Mouse (Mus musculus) mature B cell (primary cell): ENCODE measurements around the gene Ston2.

Source experiments
- in situ Hi-C: fragments of 300-500 bp; cut with MboI; formaldehyde crosslinking; loops from 2 replicates; pipeline ENCODE4 v1.14.3; 2019

Ston2 gene

DNA sequence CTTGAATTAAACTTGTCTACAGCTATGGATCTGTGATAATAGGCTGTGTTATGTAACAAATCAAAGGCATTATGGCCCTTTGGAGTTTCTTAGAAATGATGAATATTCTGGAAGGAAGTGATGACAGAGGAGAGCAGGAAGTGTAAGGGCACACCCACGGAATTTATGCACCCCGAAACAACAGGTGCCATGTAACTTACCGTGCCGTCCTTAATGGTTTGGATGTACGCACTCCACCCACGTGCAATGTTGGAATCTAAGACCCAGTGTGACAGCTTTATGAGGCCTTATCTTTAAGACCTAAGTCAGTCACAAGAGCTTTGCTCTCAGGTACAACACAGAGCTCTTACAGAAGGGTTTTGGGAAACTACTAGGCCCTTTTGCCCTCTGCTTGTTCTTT lies 124.9 kb downstream of the Ston2 start:
- in situ Hi-C loops, result no loop called here

DNA sequence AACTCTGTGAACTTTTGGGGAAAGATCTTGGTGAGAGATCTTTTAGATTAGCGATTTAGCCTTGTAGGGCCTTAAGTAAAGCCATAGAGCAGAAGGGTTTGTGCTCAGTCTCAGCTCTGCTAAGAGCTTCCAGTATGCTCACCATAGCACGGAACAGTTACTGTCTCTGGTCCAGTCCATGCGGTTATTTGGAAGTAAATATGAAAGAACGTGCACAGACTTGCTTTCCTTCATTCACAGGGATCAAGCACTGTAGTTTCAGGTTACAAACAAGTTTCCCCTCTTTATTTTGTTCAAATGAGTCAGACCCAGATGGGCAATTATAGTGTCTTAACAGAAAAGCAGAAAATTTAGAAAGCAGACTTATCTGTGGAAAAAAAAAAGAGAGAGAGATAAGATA lies 125.3 kb downstream of the Ston2 start:
- in situ Hi-C loops, result no loop called here

DNA sequence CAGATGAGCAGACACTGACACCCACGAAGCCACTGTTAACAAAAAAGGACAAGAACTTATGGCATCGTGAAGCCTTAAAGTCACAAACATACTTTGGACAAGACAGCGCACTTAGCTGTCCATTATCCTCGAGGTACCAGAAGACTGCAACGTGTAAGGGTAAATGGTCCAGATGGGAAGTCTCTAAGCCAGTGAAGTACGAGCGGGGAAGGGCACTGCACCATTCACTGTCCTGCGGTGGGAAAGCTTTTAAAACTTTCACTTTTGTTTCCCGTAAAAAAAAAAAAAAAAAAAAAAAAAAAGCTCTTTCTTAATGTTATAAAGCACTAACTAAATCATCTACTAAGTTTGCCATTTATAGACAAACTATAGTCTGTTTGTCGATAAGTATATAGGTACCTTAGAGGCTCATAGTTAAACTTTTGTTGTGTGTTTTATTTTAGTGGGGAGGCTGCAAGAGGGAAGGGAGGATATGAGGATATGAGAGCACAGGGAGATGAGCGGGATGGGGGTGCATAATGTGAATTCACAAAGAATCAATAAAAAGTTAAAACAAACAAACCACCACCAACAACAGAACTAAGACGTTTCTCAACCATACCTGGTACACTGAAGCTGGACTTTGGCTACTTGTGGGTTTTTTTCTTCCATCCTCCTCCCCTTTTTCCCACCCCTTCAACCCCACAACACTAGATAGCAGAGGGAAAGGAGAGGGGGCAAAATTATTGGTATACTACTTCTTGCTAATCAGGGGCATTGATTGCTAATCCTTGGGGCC lies 127.4 kb downstream of the Ston2 start:
- in situ Hi-C loops, result no loop called here

- in situ Hi-C loops, result no loop called here
These were observed 133.6 kb downstream of the Ston2 start for GRCm38 (mm10) chr12:91654399-91655122.

- in situ Hi-C loops, result no loop called here
These were observed 139.8 kb downstream of the Ston2 start for GRCm38 (mm10) chr12:91648426-91648825.

DNA sequence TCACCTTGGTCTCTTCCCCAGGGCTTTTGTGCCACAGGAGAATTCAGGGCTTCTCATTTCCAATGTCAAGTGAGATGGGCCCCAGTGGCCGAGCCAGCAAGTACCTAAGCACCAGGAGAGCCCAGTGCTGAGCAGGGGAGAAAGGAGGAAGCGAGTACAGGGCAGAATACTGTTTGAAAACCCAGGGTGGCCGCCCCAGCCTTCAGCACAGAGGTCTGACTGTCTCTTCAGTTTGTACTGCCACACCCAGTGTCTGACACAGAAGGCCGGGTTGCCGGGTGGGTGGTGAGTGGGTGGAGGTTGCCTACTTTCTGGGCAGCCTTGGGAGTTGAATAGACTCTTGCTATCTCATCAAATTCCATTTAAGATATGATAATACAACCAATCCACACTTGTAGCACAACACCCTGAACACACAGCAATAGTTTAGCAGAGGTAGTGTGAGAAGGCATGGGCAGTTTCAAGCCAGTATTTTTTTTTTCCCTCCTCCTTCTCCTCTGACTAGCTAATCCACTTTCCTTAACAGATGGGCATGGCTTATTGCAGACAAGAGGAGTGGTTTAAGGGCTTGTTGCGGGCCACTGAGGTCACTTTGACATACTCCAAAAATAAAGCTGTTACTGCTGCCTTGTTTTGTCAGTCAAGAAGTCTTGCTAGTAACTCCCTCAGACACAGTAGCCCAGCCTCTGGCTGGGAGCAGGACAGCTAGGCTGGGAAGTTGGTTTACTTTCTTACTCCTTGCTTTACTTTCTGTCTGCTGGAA lies 142.6 kb downstream of the Ston2 start:
- in situ Hi-C loops, result no loop called here

- in situ Hi-C loops, result no loop called here
These were observed 145.0 kb downstream of the Ston2 start for GRCm38 (mm10) chr12:91643221-91643620.

DNA sequence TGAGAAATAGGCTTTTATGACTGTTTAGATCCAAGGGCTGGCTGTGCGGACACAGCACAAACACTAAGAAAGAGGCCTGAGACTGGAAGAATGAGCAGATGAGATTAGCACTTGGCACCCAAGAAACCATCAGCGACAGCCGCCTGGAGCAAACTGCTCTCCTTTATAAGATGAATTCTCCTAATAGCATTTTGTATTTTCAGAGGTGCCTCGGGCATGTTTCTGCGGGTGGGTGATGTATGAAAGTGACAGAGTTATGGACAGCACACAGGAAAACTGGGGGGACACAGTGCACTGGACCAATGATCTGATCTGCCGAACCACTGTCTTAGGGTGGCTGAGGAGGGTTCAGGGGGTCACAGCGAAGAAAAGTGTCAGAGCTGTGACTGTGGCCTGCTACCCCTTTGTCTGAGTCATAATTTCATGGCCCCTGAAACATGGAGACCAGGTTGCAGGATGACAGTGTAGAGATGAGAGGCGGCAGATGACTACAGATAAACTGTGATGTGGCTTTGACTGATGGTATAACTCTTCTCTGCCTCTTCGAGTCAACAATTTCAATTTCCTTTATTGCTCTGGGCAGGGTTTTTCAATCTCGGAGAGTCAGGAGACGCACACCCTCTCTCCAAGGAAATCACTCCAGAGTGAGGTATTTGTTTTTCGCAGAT lies 145.6 kb downstream of the Ston2 start:
- in situ Hi-C loops, result no loop called here

DNA sequence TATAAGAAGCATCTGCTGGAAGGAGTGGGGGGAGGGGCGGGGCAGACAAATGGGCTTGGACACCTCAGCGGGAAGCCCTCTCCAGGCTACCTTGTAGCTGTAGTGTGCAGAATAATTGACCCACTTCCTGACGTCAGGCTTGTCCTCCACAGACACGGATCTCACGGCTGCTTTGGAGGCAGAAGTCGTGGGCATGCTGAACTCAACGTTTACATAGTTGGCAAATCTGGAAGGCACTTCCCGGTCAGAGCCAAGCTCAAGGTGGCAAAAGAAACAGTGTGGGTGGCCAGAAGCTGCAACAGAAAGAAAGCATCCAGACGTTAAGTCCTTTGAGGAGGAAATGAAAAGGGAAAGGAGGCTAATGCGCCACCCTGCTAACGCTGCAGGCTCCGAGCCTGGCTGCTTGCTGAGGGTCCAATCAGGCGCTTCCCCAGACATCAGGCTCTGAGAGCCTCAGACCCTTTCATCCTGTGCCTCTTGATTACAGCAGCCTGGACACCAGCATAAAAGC lies 146.5 kb downstream of the Ston2 start:
- in situ Hi-C loops, result no loop called here

GRCm38 (mm10) chr12:91641133-91641532 lies 147.1 kb downstream of the Ston2 start:
- in situ Hi-C loops, result no loop called here

GRCm38 (mm10) chr12:91640712-91641111 lies 147.5 kb downstream of the Ston2 start:
- in situ Hi-C loops, result no loop called here

DNA sequence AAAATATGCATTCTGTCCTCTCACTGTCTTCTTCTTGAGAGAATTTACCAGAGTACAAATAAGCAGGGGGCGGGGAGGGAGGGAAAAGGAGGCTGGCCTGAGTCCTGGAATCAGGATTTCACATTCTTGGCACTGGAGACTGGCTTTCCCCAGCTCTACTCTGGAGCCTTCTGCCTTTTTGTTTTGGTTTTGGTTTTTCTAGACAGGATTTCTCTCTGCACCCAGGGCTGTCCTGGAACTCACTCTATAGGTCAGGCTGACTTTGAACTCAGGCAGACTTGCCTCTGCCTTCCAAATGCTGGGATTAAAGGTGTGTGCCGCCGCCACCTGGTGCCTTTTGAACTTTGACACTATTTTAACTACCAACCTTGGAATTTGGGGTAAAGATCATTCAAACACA lies 149.8 kb downstream of the Ston2 start:
- in situ Hi-C loops, result no loop called here

GRCm38 (mm10) chr12:91637136-91637909 lies 150.9 kb downstream of the Ston2 start:
- in situ Hi-C loops, result no loop called here

GRCm38 (mm10) chr12:91626482-91626881 lies 161.7 kb downstream of the Ston2 start:
- in situ Hi-C loops, result loop anchor here (10.0 kb wide), 1 partner anchor 168 kb away; no protein-coding TSS in a partner anchor

DNA sequence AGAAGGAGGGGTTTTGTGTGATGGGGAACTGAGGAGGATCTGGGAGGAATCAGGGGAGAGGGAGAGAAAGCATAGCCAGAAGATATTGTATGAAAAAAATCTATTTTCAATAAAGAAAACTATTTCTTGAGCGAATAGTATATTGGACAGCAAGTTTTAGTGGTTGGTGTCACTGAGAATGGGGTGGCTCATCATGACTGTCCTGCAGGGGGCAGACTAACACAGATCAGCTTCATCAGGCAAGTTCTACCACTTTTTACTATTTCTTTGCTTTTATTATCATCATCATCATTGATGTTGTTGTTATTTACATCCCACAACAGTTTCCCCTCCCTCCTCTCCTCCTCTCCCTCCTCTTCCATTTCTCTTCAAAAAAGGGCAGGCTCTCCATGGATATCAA lies 163.2 kb downstream of the Ston2 start:
- in situ Hi-C loops, result loop anchor here (10.0 kb wide), 1 partner anchor 170 kb away; no protein-coding TSS in a partner anchor

DNA sequence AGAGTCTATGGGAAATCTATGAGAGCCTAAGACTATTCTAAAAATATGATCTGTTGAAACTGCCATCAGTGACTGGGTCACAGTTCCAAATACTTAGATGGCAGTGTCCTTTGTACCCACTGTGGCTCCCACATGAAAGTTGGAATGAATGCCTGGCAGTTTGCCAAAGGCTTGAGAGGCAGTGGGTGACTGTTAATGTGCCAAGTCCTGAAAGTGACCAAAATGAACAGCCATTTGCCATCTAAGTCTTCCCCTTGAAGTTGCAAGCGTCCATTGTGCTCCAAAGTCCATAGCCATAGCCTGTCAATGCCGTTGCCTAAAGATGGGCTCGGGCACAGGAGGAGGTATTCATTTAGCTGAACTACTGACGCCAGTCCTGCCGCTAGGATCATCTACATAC lies 178.8 kb downstream of the Ston2 start:
- in situ Hi-C loops, result no loop called here

GRCm38 (mm10) chr12:91607678-91608077 lies 180.5 kb downstream of the Ston2 start:
- in situ Hi-C loops, result no loop called here

- in situ Hi-C loops, result no loop called here
These were observed 181.5 kb downstream of the Ston2 start for GRCm38 (mm10) chr12:91606651-91607050.

- in situ Hi-C loops, result no loop called here
These were observed 183.6 kb downstream of the Ston2 start for GRCm38 (mm10) chr12:91604600-91604999.

DNA sequence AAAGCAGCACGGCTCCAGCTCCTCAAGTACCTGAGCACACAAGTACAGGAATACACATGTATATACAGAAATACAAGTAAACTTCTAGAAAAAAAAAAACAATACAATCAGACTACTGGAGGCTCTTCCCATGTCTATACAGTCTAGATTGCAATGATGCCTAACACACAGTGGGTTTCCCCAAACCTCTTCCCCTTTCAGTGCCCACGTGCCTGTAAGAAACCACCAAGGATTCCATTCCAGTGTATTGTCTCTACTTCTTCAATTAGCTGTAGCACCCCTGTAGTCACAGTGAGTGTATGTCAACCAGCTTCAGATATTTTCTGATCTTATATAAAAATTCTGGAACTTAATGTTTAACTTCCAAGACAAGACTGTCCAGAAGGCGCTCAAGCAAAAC lies 196.1 kb downstream of the Ston2 start:
- in situ Hi-C loops, result no loop called here

- in situ Hi-C loops, result no loop called here
These were observed 197.0 kb downstream of the Ston2 start for GRCm38 (mm10) chr12:91591191-91591590.
